Mouse (Mus musculus): Measurements from ENCODE around the gene Adamtsl1. TPM values are rescaled to one million over a fixed set of nuclear protein-coding genes. Genes with fewer than 3 reads are reported as not detected.

The Adamtsl1 gene
- polyA plus RNA-seq, 1 experiment = 6.3 TPM

GRCm38 (mm10) chr4:86326003-86326402 is 812.0 kb downstream of the Adamtsl1 start:
- DNase-seq (ENCODE audit: low read depth) = no peak
- TF ChIP-seq CTCF (IDR thresholded peaks at IDR 0.05; ENCODE audit: borderline replicate concordance, extremely low read depth, insufficient read depth, insufficient read length) (no peak), POLR2A (IDR thresholded peaks at IDR 0.05; ENCODE audit: borderline replicate concordance, extremely low read depth, insufficient read depth, insufficient read length, poor library complexity, severe bottlenecking) (no peak)

- DNase-seq (ENCODE audit: low read depth) = no peak
- TF ChIP-seq POLR2A (IDR thresholded peaks at IDR 0.05; ENCODE audit: borderline replicate concordance, extremely low read depth, insufficient read depth, insufficient read length, poor library complexity, severe bottlenecking) = no peak
These were observed 812.7 kb downstream of the Adamtsl1 start for GRCm38 (mm10) chr4:86326638-86327037.

GRCm38 (mm10) chr4:86329481-86329880 is 815.5 kb downstream of the Adamtsl1 start:
- no peak for DNase-seq (ENCODE audit: low read depth)
- TF ChIP-seq POLR2A (IDR thresholded peaks at IDR 0.05; ENCODE audit: borderline replicate concordance, extremely low read depth, insufficient read depth, insufficient read length, poor library complexity, severe bottlenecking) = no peak
- TF ChIP-seq CTCF (IDR thresholded peaks at IDR 0.05; ENCODE audit: borderline replicate concordance, extremely low read depth, insufficient read depth, insufficient read length) = no peak

- DNase-seq (ENCODE audit: low read depth) = peak; percentile 49
- TF ChIP-seq POLR2A (IDR thresholded peaks at IDR 0.05; ENCODE audit: borderline replicate concordance, extremely low read depth, insufficient read depth, insufficient read length, poor library complexity, severe bottlenecking) (no peak), CTCF (IDR thresholded peaks at IDR 0.05; ENCODE audit: borderline replicate concordance, extremely low read depth, insufficient read depth, insufficient read length) (no peak)
These were observed 822.0 kb downstream of the Adamtsl1 start for GRCm38 (mm10) chr4:86335861-86336415.

- DNase-seq (ENCODE audit: low read depth) = no peak
- TF ChIP-seq POLR2A (IDR thresholded peaks at IDR 0.05; ENCODE audit: borderline replicate concordance, extremely low read depth, insufficient read depth, insufficient read length, poor library complexity, severe bottlenecking) (no peak), CTCF (IDR thresholded peaks at IDR 0.05; ENCODE audit: borderline replicate concordance, extremely low read depth, insufficient read depth, insufficient read length) (no peak)
These were observed 823.3 kb downstream of the Adamtsl1 start for GRCm38 (mm10) chr4:86337216-86337765.

- TF ChIP-seq POLR2A (IDR thresholded peaks at IDR 0.05; ENCODE audit: borderline replicate concordance, extremely low read depth, insufficient read depth, insufficient read length, poor library complexity, severe bottlenecking) (no peak), CTCF (IDR thresholded peaks at IDR 0.05; ENCODE audit: borderline replicate concordance, extremely low read depth, insufficient read depth, insufficient read length) (no peak)
- no peak for DNase-seq (ENCODE audit: low read depth)
These were observed 835.4 kb downstream of the Adamtsl1 start for GRCm38 (mm10) chr4:86349341-86349740.

- no peak for DNase-seq (ENCODE audit: low read depth)
- TF ChIP-seq CTCF (IDR thresholded peaks at IDR 0.05; ENCODE audit: borderline replicate concordance, extremely low read depth, insufficient read depth, insufficient read length) = no peak
- TF ChIP-seq POLR2A (IDR thresholded peaks at IDR 0.05; ENCODE audit: borderline replicate concordance, extremely low read depth, insufficient read depth, insufficient read length, poor library complexity, severe bottlenecking) = no peak
These were observed 838.1 kb downstream of the Adamtsl1 start for GRCm38 (mm10) chr4:86352121-86352520.

- no peak for TF ChIP-seq CTCF (IDR thresholded peaks at IDR 0.05; ENCODE audit: borderline replicate concordance, extremely low read depth, insufficient read depth, insufficient read length)
- TF ChIP-seq POLR2A (IDR thresholded peaks at IDR 0.05; ENCODE audit: borderline replicate concordance, extremely low read depth, insufficient read depth, insufficient read length, poor library complexity, severe bottlenecking) = no peak
- no peak for DNase-seq (ENCODE audit: low read depth)
These were observed 839.6 kb downstream of the Adamtsl1 start for GRCm38 (mm10) chr4:86353550-86353949.

- DNase-seq (ENCODE audit: low read depth) = no peak
These were observed 845.4 kb downstream of the Adamtsl1 start for GRCm38 (mm10) chr4:86359398-86359797.

DNA sequence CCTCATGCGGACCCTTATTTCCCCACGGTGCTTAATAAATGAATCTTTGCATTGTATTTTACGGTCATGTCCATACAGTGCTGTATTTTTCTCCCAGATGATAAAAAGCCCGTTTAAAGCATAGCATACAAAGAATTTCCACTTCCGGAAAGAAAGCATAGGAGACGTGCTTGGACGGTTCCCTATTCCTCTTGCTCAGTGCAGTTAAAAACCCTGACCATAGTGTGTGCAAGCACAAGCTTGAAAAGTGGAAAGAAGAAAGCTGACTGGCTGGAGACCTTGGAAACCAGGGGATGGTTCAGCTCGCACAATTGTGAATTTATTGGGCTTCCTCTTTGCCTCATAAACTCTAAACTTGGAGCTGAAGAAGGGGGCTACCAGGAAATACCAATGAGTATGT is 855.1 kb downstream of the Adamtsl1 start:
- no peak for DNase-seq (ENCODE audit: low read depth)
- no peak for TF ChIP-seq CTCF (IDR thresholded peaks at IDR 0.05; ENCODE audit: borderline replicate concordance, extremely low read depth, insufficient read depth, insufficient read length)
- TF ChIP-seq POLR2A (IDR thresholded peaks at IDR 0.05; ENCODE audit: borderline replicate concordance, extremely low read depth, insufficient read depth, insufficient read length, poor library complexity, severe bottlenecking) = no peak

More at GRCm38 (mm10) chr4:86359398-86359797, 845.4 kb downstream of the Adamtsl1 start:
- TF ChIP-seq CTCF (IDR thresholded peaks at IDR 0.05; ENCODE audit: borderline replicate concordance, extremely low read depth, insufficient read depth, insufficient read length) (no peak), POLR2A (IDR thresholded peaks at IDR 0.05; ENCODE audit: borderline replicate concordance, extremely low read depth, insufficient read depth, insufficient read length, poor library complexity, severe bottlenecking) (no peak)

DNA sequence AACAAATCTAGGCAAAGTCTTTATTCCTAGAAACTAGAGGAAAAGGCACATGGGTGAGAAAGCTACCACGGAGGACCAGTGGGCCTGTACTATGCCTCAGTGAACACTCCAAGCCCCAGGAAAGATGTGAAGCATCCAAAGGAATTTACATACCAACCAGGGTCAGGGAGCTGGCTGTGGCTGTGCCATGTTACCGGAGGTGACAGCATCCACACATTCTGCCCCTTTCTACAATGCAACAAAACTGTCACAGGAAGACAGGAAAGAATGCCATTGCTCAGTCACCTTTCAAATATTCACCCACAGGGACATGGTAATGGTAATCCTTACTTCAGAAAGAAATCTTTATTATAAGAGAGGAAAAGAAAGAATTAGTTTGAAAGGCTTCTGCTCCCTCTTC is 859.2 kb downstream of the Adamtsl1 start:
- DNase-seq (ENCODE audit: low read depth) = no peak
- TF ChIP-seq CTCF (IDR thresholded peaks at IDR 0.05; ENCODE audit: borderline replicate concordance, extremely low read depth, insufficient read depth, insufficient read length) (no peak), POLR2A (IDR thresholded peaks at IDR 0.05; ENCODE audit: borderline replicate concordance, extremely low read depth, insufficient read depth, insufficient read length, poor library complexity, severe bottlenecking) (no peak)

DNA sequence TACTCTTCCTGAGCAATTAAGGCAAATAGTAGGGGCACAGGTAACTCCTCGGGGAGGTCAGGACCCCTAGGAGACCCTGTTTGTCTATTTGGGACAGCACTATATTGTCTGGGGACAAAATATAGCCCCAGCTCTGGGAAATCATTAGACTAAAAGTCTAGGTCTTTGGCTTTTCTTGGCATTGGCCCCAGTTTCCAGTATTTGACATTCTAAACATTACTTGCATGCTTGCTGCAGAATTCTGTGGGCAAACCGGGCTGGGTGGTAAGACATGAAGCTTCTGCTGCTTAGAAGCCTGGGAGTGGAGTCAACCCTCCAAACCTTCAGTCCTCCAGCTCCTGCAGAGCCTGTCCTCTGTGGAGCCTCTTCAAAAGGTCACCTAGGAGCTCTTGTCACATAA is 869.2 kb downstream of the Adamtsl1 start:
- DNase-seq (ENCODE audit: low read depth) = no peak
- TF ChIP-seq POLR2A (IDR thresholded peaks at IDR 0.05; ENCODE audit: borderline replicate concordance, extremely low read depth, insufficient read depth, insufficient read length, poor library complexity, severe bottlenecking) = no peak
- no peak for TF ChIP-seq CTCF (IDR thresholded peaks at IDR 0.05; ENCODE audit: borderline replicate concordance, extremely low read depth, insufficient read depth, insufficient read length)

Measured in brain, embryonic 14.5 days (tissue).